20 mouse cellular contexts compared by ENCODE assay signal in the genomic region with DNA sequence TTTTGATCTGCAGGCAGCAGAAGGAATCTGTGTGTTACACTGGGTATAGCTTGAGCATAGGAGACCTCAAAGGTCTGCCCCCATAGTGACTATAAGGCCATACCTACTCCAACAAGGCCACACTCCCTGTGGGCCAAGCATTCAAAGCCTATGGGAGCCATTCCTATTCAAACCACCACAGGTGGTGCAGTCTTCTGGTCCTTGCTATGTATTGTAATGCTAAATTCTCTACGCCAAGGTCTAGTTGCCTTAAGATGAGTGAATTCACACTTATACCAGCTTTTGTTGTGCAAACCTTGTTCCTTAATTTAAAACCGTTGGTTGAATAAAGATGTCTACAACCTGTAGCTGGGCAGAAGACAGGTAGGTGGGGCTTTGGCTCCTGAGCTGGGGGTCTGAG. TPM values are rescaled to one million over a fixed set of nuclear protein-coding genes. Genes with fewer than 3 reads are reported as not detected.
DNase-seq lines count a peak whose midpoint lies in the region; ATAC-seq lines count a peak whose summit lies in the region.
"Had no signal": no experiment of that assay in that cellular context is flagged by ENCODE, and none has a peak within 500 bp of the region (broad histone marks: within the 10 kb centered on the region; RNA-seq: fewer than 3 reads in every experiment).

No protein-coding gene starts in this region.

- no peak overlapping the region for H3K4me3 ChIP-seq in intestine, embryonic 16.5 days (ENCODE audit: low read length)
- H3K4me3 ChIP-seq: embryonic facial prominence, embryonic 10.5 days; embryonic facial prominence, embryonic 12.5 days; forebrain, embryonic 13.5 days; forebrain, embryonic 15.5 days had no signal

- ATAC-seq in intestine, embryonic 16.5 days = no peak
- no peak for ATAC-seq in monocyte, adult 5-6 weeks (replicated peaks; ENCODE audit: insufficient number of reproducible peaks, low FRiP score, low TSS enrichment, poor library complexity, severe bottlenecking)
- ATAC-seq: activated CD4-positive, CD25-positive, alpha-beta regulatory T cell, adult 4 months; forebrain, embryonic 13.5 days; forebrain, embryonic 15.5 days; forebrain, postnatal 0 days; Patski had no signal

- H3K36me3 ChIP-seq in intestine, embryonic 16.5 days (ENCODE audit: control insufficient read depth, insufficient read depth, low read length) = no peaks in the 10 kb centered on the region
- H3K36me3 ChIP-seq: embryonic facial prominence, embryonic 10.5 days; embryonic facial prominence, embryonic 12.5 days; forebrain, embryonic 15.5 days; G1E had no signal

- DNase-seq in ES-CJ7 (ENCODE audit: low read depth, low spot score) (peak; percentile 75), R1 (ENCODE audit: low read depth, low spot score) (peak; percentile 76)
- DNase-seq in adrenal gland, postnatal 25 days = no peak
- DNase-seq: adrenal gland, adult 8-10 months; adrenal gland, postnatal 14 days; cerebellum, adult 11 months; cerebellum, adult 18-20 months; cerebellum, adult 8-10 months; cerebellum, postnatal 10 days; cerebellum, postnatal 25 days; forebrain, postnatal 0 days had no signal

- peak overlapping the region; percentile 60 for H3K27ac ChIP-seq in intestine, embryonic 16.5 days (ENCODE audit: low read length)
- H3K27ac ChIP-seq: embryonic facial prominence, embryonic 10.5 days; embryonic facial prominence, embryonic 12.5 days; forebrain, embryonic 13.5 days; forebrain, embryonic 15.5 days had no signal

- peaks cover 13% of the 10 kb centered on the region; the same call in 1 of the 2 replicates for H3K4me1 ChIP-seq in intestine, embryonic 16.5 days (ENCODE audit: control insufficient read depth, insufficient read depth, low read length)
- H3K4me1 ChIP-seq: forebrain, embryonic 13.5 days had no signal

- H3K4me2 ChIP-seq in intestine, embryonic 16.5 days (ENCODE audit: low read depth, low read length) = no peak overlapping the region
- H3K4me2 ChIP-seq: embryonic facial prominence, embryonic 12.5 days; forebrain, embryonic 13.5 days; forebrain, embryonic 15.5 days had no signal

- H3K9me3 ChIP-seq in intestine, embryonic 16.5 days (ENCODE audit: control insufficient read depth, low read length) = no peaks in the 10 kb centered on the region
- H3K9me3 ChIP-seq: embryonic facial prominence, embryonic 12.5 days; forebrain, embryonic 15.5 days had no signal

- no peaks in the 10 kb centered on the region for H3K27me3 ChIP-seq in intestine, embryonic 16.5 days (replicated peaks; ENCODE audit: control insufficient read depth, insufficient read depth, low read length)
- H3K27me3 ChIP-seq: embryonic facial prominence, embryonic 12.5 days; forebrain, embryonic 15.5 days; Patski had no signal

- WGBS in intestine, embryonic 16.5 days = 83% methylated on average over 2 of the region's 2 CpGs

- H3K9ac ChIP-seq in intestine, embryonic 16.5 days (ENCODE audit: low read depth, low read length) = no peak overlapping the region
- H3K9ac ChIP-seq: embryonic facial prominence, embryonic 12.5 days; forebrain, embryonic 13.5 days; forebrain, embryonic 15.5 days; forebrain, postnatal 0 days had no signal

RNA-seq across cellular contexts. Expression of a gene that starts 35.4 kb away (rescaled TPM):
- polyA plus RNA-seq in intestine, embryonic 16.5 days (2015; fragmentation: Nextera tagmentation; extraction: Ambion mirVana) = 1.6 and 1.7 TPM in 2 replicates
- not detected in 3 replicates for total RNA-seq in monocyte, adult 5-6 weeks (2017)
- total RNA-seq in adrenal gland, postnatal 25 days (2021) = 1.2 and 2.1 TPM in 2 replicates
- total RNA-seq: G1E had no signal
- polyA plus RNA-seq: activated CD4-positive, CD25-positive, alpha-beta regulatory T cell, adult 4 months; G1E; Patski had no signal

RNA-seq across cellular contexts. Expression of a gene that starts 46.2 kb away (rescaled TPM):
- 56.8 and 60.7 TPM in 2 replicates for polyA plus RNA-seq in intestine, embryonic 16.5 days (2015; fragmentation: Nextera tagmentation; extraction: Ambion mirVana)
- total RNA-seq in monocyte, adult 5-6 weeks (2017) = 0.43 TPM in 1 of 3 replicates, not detected in the others
- total RNA-seq in adrenal gland, postnatal 25 days (2021) = 48.2 and 48.6 TPM in 2 replicates
- polyA plus RNA-seq: activated CD4-positive, CD25-positive, alpha-beta regulatory T cell, adult 4 months; G1E had no signal

Comparison
In these comparisons a context has a peak if more than half of its experiments do, and no peak if none do; other contexts are left out.
1. RNA of a gene that starts 46.2 kb away (total RNA-seq): 48.2 to 48.6 TPM in adrenal gland, postnatal 25 days; 0.43 TPM in monocyte, adult 5-6 weeks; every median in the first group is over 10 times any median in the second.